15 mouse cellular contexts compared by ENCODE assay signal in the genomic region with DNA sequence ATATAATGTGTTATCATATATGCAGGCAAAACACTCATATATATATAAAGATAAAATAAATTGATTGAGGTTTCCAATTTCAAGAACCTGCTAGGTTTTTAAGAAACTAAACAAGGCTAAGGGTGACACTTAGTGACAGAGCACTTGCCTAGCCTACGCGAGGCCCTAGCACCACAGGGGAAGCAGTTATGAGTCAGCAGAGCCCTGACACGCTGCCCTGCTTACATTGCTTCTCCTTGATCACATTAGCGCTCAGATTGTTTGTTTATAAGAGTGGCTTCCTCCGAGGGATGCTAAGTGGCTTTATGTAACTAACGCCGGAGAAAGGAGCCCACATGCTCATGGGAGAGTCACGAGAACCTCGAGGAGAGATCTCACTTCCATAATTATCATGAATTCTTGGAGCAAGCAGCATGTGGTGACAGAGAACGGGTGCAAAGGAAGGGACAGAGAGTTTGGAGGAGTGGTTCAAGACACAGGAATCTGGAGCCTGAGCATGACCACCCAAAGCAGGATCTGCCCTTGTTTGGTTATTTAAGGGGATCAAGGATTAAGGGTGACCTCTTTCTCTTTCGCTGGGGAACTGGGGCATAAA. TPM values are rescaled to one million over a fixed set of nuclear protein-coding genes. Genes with fewer than 3 reads are reported as not detected.
DNase-seq lines count a peak whose midpoint lies in the region; ATAC-seq lines count a peak whose summit lies in the region.
"Had no signal": no experiment of that assay in that cellular context is flagged by ENCODE, and none has a peak within 500 bp of the region (broad histone marks: within the 10 kb centered on the region; RNA-seq: fewer than 3 reads in every experiment).

No protein-coding gene starts in this region.

- no peaks in the 10 kb centered on the region for H3K36me3 ChIP-seq in hindbrain, embryonic 11.5 days (ENCODE audit: control insufficient read depth, insufficient read depth, low read length)
- H3K36me3 ChIP-seq: limb, embryonic 12.5 days; midbrain, embryonic 10.5 days had no signal

- H3K4me1 ChIP-seq in hindbrain, embryonic 11.5 days (replicated peaks; ENCODE audit: control insufficient read depth, insufficient read depth, low read length) = no peaks in the 10 kb centered on the region
- H3K4me1 ChIP-seq: limb, embryonic 12.5 days had no signal

- no peak overlapping the region for H3K4me3 ChIP-seq in hindbrain, embryonic 11.5 days (ENCODE audit: low read depth, low read length)
- H3K4me3 ChIP-seq: limb, embryonic 12.5 days; midbrain, embryonic 10.5 days had no signal

- DNase-seq in frontal cortex, postnatal 10 days (ENCODE audit: low spot score in 2 of 2) = no peak
- peak; percentile 68 for DNase-seq in Muller cell, postnatal 12 days (ENCODE audit: inconsistent ontology term)
- DNase-seq in induced T-regulatory cell, adult 2 months (ENCODE audit: low read depth) = peak; percentile 11
- DNase-seq in lung, postnatal 4 days = peak; percentile 25 to 58
- no peak for DNase-seq in hindbrain, embryonic 11.5 days (ENCODE audit: low spot score)
- no peak for DNase-seq in adipocyte (ENCODE audit: low spot score)
- no peak for DNase-seq in thymus, postnatal 4 days
- DNase-seq: cerebellum, adult 11 months; gastrocnemius, postnatal 10 days; heart, postnatal 14 days; kidney, postnatal 10 days had no signal

- H3K9ac ChIP-seq in hindbrain, embryonic 11.5 days (ENCODE audit: low read depth, low read length) = no peak overlapping the region
- H3K9ac ChIP-seq: limb, embryonic 12.5 days had no signal

- no peak overlapping the region for H3K4me2 ChIP-seq in hindbrain, embryonic 11.5 days (replicated peaks; ENCODE audit: low read depth, low read length)
- H3K4me2 ChIP-seq: limb, embryonic 12.5 days had no signal

- H3K9me3 ChIP-seq in hindbrain, embryonic 11.5 days (ENCODE audit: control insufficient read depth, low read length) = no peaks in the 10 kb centered on the region
- H3K9me3 ChIP-seq: limb, embryonic 12.5 days; midbrain, embryonic 10.5 days had no signal

- H3K27ac ChIP-seq in hindbrain, embryonic 11.5 days (ENCODE audit: low read depth, low read length) = no peak overlapping the region
- H3K27ac ChIP-seq: limb, embryonic 12.5 days; midbrain, embryonic 10.5 days had no signal

- 65% methylated on average over 11 of the region's 11 CpGs for WGBS in hindbrain, embryonic 11.5 days

- H3K27me3 ChIP-seq in hindbrain, embryonic 11.5 days (ENCODE audit: control insufficient read depth, insufficient read depth, low read length) = no peaks in the 10 kb centered on the region
- H3K27me3 ChIP-seq: limb, embryonic 12.5 days had no signal

- peak; percentile 99 for ATAC-seq in frontal cortex, adult (ENCODE audit: low TSS enrichment)
- no peak for ATAC-seq in hindbrain, embryonic 11.5 days (ENCODE audit: low FRiP score)
- ATAC-seq: CD4-positive, CD25-positive, alpha-beta regulatory T cell, adult 4 months had no signal

RNA-seq across cellular contexts. Expression of gene Tspan5, which starts 55.3 kb away (rescaled TPM):
- 51.0 and 64.9 TPM in 2 replicates for polyA plus RNA-seq in hindbrain, embryonic 11.5 days (2014; fragmentation: Nextera tagmentation; extraction: Ambion mirVana)

Comparison
In these comparisons a context has a peak if more than half of its experiments do, and no peak if none do; other contexts are left out.
1. DNase-seq: peak in Muller cell, postnatal 12 days (single experiment), induced T-regulatory cell, adult 2 months (single experiment) and lung, postnatal 4 days (2 of 2); none in frontal cortex, postnatal 10 days (0 of 2), hindbrain, embryonic 11.5 days (single experiment), adipocyte (single experiment) and thymus, postnatal 4 days (single experiment).